In genomic region chr6:146114731-146115302, GRCm38 (mm10) we compare ENCODE assay signal across 9 mouse cellular contexts.
DNase-seq lines count a peak whose midpoint lies in the region; ATAC-seq lines count a peak whose summit lies in the region.
"Had no signal": no experiment of that assay in that cellular context is flagged by ENCODE, and none has a peak within 500 bp of the region (broad histone marks: within the 10 kb centered on the region; RNA-seq: fewer than 3 reads in every experiment).

No protein-coding gene starts in this region.

- DNase-seq in right cerebral cortex, adult 18-20 months: peak; percentile 21
- DNase-seq in right cerebral cortex, postnatal 4 days: no peak
- DNase-seq in midbrain, embryonic 14.5 days: peak; percentile 67
- no peak for DNase-seq in adipocyte (ENCODE audit: low spot score)
- no peak for DNase-seq in adrenal gland, postnatal 25 days
- no peak for DNase-seq in cerebellum, postnatal 10 days
- no peak for DNase-seq in right cerebral cortex, postnatal 10 days (ENCODE audit: low spot score in 2 of 2)

- peak overlapping the region; percentile 26 for H3K4me2 ChIP-seq in forebrain, embryonic 15.5 days (replicated peaks)
- peak overlapping the region; percentile 32 for H3K4me2 ChIP-seq in midbrain, embryonic 14.5 days (ENCODE audit: low read length)

- H3K36me3 ChIP-seq in forebrain, embryonic 15.5 days: no peaks in the 10 kb centered on the region
- no peaks in the 10 kb centered on the region for H3K36me3 ChIP-seq in midbrain, embryonic 14.5 days (ENCODE audit: control insufficient read depth, insufficient read depth, low read length)

- H3K4me1 ChIP-seq in forebrain, embryonic 15.5 days: peaks cover 29% of the 10 kb centered on the region
- H3K4me1 ChIP-seq in midbrain, embryonic 14.5 days (ENCODE audit: control insufficient read depth, insufficient read depth, low read length): peaks cover 18% of the 10 kb centered on the region

- H3K9ac ChIP-seq in forebrain, embryonic 15.5 days (replicated peaks): no peak overlapping the region; the same call in 1 of the 2 replicates
- H3K9ac ChIP-seq in midbrain, embryonic 14.5 days (replicated peaks; ENCODE audit: low read length): peak overlapping the region; percentile 40; the same call in 1 of the 2 replicates

- H3K4me3 ChIP-seq in forebrain, embryonic 15.5 days: no peak overlapping the region
- H3K4me3 ChIP-seq in midbrain, embryonic 14.5 days (replicated peaks; ENCODE audit: low read depth, low read length): no peak overlapping the region
- H3K4me3 ChIP-seq: erythroblast, embryonic 14.5 days had no signal

- H3K9me3 ChIP-seq in forebrain, embryonic 15.5 days: no peaks in the 10 kb centered on the region
- no peaks in the 10 kb centered on the region for H3K9me3 ChIP-seq in midbrain, embryonic 14.5 days (ENCODE audit: control insufficient read depth, low read length)

- peak; percentile 57; the same call in 1 of the 2 replicates for ATAC-seq in forebrain, embryonic 15.5 days (replicated peaks)
- ATAC-seq in midbrain, embryonic 14.5 days (ENCODE audit: low FRiP score, low TSS enrichment): peak; percentile 77; the same call in 1 of the 2 replicates

- H3K27ac ChIP-seq in forebrain, embryonic 15.5 days (replicated peaks): no peak overlapping the region
- peak overlapping the region; percentile 50 for H3K27ac ChIP-seq in midbrain, embryonic 14.5 days (replicated peaks; ENCODE audit: low read depth, low read length)

- H3K27me3 ChIP-seq in forebrain, embryonic 15.5 days: no peaks in the 10 kb centered on the region
- no peaks in the 10 kb centered on the region for H3K27me3 ChIP-seq in midbrain, embryonic 14.5 days (ENCODE audit: control insufficient read depth, insufficient read depth, low read length)

- 3% methylated on average over 12 of the region's 12 CpGs for WGBS in forebrain, embryonic 15.5 days
- WGBS in midbrain, embryonic 14.5 days: 1% methylated on average over 12 of the region's 12 CpGs

Comparison
In these comparisons a context has a peak if more than half of its experiments do, and no peak if none do; other contexts are left out.
1. DNase-seq: peak in right cerebral cortex, adult 18-20 months (single experiment) and midbrain, embryonic 14.5 days (single experiment); none in right cerebral cortex, postnatal 4 days (single experiment), adipocyte (single experiment), adrenal gland, postnatal 25 days (single experiment), cerebellum, postnatal 10 days (0 of 2) and right cerebral cortex, postnatal 10 days (0 of 2).